In the genomic region with DNA sequence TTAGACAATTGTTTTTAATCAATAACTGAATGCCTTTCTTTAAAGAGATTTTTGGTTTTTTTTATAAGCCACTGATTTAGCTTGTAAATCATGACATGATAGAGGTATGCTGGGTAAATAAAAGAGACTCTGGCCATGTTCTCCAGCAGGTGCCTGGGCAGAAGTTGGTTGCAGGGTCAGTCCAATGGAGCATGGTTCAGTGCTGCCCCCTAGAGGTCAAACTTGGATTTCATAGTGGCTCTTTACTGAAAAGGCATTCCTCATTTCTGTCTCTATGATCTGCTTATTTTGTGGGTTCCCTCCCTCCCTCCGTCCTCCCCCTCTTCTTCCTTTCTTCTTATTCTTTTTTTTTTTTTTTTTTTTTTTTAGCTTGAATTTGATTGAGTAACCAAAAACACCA, we compare ENCODE assay signal across 8 mouse cellular contexts. TPM values are rescaled to one million over a fixed set of nuclear protein-coding genes. Genes with fewer than 3 reads are reported as not detected.
A peak's percentile ranks its signal among the peaks of the same experiment; 100 is the strongest.
DNase-seq lines count a peak whose midpoint lies in the region; ATAC-seq and TF ChIP-seq lines count a peak whose summit lies in the region.

No protein-coding gene starts in this region.

- H3K4me3 ChIP-seq in E14TG2a.4 (replicated peaks; ENCODE audit: low read length): no peak overlapping the region
- H3K4me3 ChIP-seq in layer of hippocampus, adult 2 months: no peak overlapping the region

- TF ChIP-seq CTCF in E14TG2a.4 (conservative IDR thresholded peaks at IDR 0.05; ENCODE audit: low read length): peak; percentile 76
- TF ChIP-seq CTCF in layer of hippocampus, adult 2 months (conservative IDR thresholded peaks at IDR 0.05): peak; percentile 91

- H3K9me3 ChIP-seq in E14TG2a.4 (ENCODE audit: low read length): no peaks in the 10 kb centered on the region

- peaks cover 71% of the 10 kb centered on the region for H3K36me3 ChIP-seq in E14TG2a.4 (ENCODE audit: insufficient read depth, low read length)

- H3K27ac ChIP-seq in layer of hippocampus, adult 2 months: no peak overlapping the region

- no peaks in the 10 kb centered on the region for H3K27me3 ChIP-seq in E14TG2a.4 (ENCODE audit: insufficient read depth, low read length)

- peaks cover 25% of the 10 kb centered on the region for H3K4me1 ChIP-seq in E14TG2a.4 (replicated peaks; ENCODE audit: low read depth, low read length)

- peak; percentile 75 for DNase-seq in T-cell, adult 2 months (ENCODE audit: low spot score)
- peak; percentile 77 to 92 for DNase-seq in cerebellum, postnatal 36 days
- DNase-seq in heart, adult 8-10 months (ENCODE audit: low spot score): peak; percentile 86
- peak; percentile 68 to 82 for DNase-seq in layer of hippocampus, adult 2 months (ENCODE audit: low spot score in 2 of 2)
- peak; percentile 89 for DNase-seq in lung, postnatal 10 days
- peak; percentile 81 for DNase-seq in right cerebral cortex, postnatal 4 days

- no peak for ATAC-seq in inflammation-experienced regulatory T-cells, adult 6 months

RNA-seq across cellular contexts. Expression of a gene that starts 27.6 kb away (rescaled TPM):
- total RNA-seq in heart, adult 8-10 months (2022): under 1 TPM; 0.32 to 0.57 (median 0.42) TPM
- total RNA-seq in layer of hippocampus, adult 2 months (2021): 1 to 10 TPM; 1.8 to 2.3 TPM
- 1 to 10 TPM; 2.7 to 6.6 (median 6.6) TPM for polyA plus RNA-seq in inflammation-experienced regulatory T-cells, adult 6 months (2017; shearing (Covaris generic))

RNA-seq across cellular contexts. Expression of a gene that starts 38.5 kb away (rescaled TPM):
- 10 to 100 TPM; 49.0 to 60.2 (median 53.5) TPM for total RNA-seq in heart, adult 8-10 months (2022)
- 10 to 100 TPM; 49.0 to 50.5 TPM for total RNA-seq in layer of hippocampus, adult 2 months (2021)
- polyA plus RNA-seq in inflammation-experienced regulatory T-cells, adult 6 months (2017; shearing (Covaris generic)): 10 to 100 TPM in 2 of 3 experiments, 1 to 10 TPM in 1; 5.3 to 13.4 (median 11.7) TPM
